Mouse (Mus musculus) C2C12 (cell line): ENCODE data around the gene Gm42715. TPM values are rescaled to one million over a fixed set of nuclear protein-coding genes. Genes with fewer than 3 reads are reported as not detected.
A peak's percentile ranks its signal among the peaks of the same experiment; 100 is the strongest.

Experiments used
- H3K27me3 ChIP-seq: one replicate; pipeline ENCODE4 v1.6.1; 2011; ENCODE audit not compliant: control insufficient read depth, insufficient read depth, insufficient read length
- H3K36me3 ChIP-seq: one replicate; pipeline ENCODE4 v1.6.1; 2011; ENCODE audit not compliant: control insufficient read depth, insufficient read depth
- H3K4me3 ChIP-seq: one replicate; pipeline ENCODE4 v1.5.1; 2011; ENCODE audit warnings: mild to moderate bottlenecking, control low read depth; ENCODE audit not compliant: poor library complexity, insufficient read depth, severe bottlenecking
- H3K79me2 ChIP-seq: one replicate; pipeline ENCODE4 v1.6.1; 2011; ENCODE audit not compliant: control insufficient read depth, insufficient read depth
- H3K79me3 ChIP-seq: one replicate; pipeline ENCODE4 v1.6.1; 2011; ENCODE audit warnings: low read depth, control low read depth
- H3ac ChIP-seq: one replicate; pipeline ENCODE3; 2011; ENCODE audit warnings: low read depth; ENCODE audit not compliant: control insufficient read depth, insufficient read length
- CEBPB ChIP-seq: IDR thresholded peaks from one replicate; pipeline ENCODE4 v1.6.1; 2011; ENCODE audit warnings: low read depth, mild to moderate bottlenecking, control low read depth, moderate library complexity
- CTCF ChIP-seq: IDR thresholded peaks from one replicate; pipeline ENCODE4 v1.5.1; 2011; ENCODE audit not compliant: control insufficient read depth, insufficient read depth, insufficient read length
- FOSL1 ChIP-seq: IDR thresholded peaks from one replicate; pipeline ENCODE4 v1.8.0; 2011; ENCODE audit warnings: mild to moderate bottlenecking, low read length; ENCODE audit not compliant: poor library complexity, insufficient read depth, severe bottlenecking
- MAX ChIP-seq: IDR thresholded peaks from one replicate; pipeline ENCODE4 v1.6.1; 2011; ENCODE audit warnings: mild to moderate bottlenecking, control low read depth
- MYOD1 ChIP-seq: IDR thresholded peaks from one replicate; pipeline ENCODE4 v1.6.1; 2011; ENCODE audit warnings: low read depth; ENCODE audit not compliant: control insufficient read depth, insufficient read length
- MYOG ChIP-seq: IDR thresholded peaks from one replicate; pipeline ENCODE4 v1.6.1; 2011; ENCODE audit not compliant: control insufficient read depth, insufficient read length; ENCODE audit errors: extremely low read depth
- USF1 ChIP-seq: IDR thresholded peaks from one replicate; pipeline ENCODE4 v1.6.1; 2011; ENCODE audit warnings: low read depth, mild to moderate bottlenecking, control low read depth, moderate library complexity
- polyA plus RNA-seq: library from polyadenylated mRNA; unstranded; fragments of >200 nt; fragmentation: generic; extraction: Trizol; gene quantifications from one replicate; pipeline ENCODE4 v1.2.1, GENCODE M21; 2012; ENCODE audit warnings: missing spikeins

The Gm42715 gene
- polyA plus RNA-seq, 1 experiment, result 14.9 TPM

DNA sequence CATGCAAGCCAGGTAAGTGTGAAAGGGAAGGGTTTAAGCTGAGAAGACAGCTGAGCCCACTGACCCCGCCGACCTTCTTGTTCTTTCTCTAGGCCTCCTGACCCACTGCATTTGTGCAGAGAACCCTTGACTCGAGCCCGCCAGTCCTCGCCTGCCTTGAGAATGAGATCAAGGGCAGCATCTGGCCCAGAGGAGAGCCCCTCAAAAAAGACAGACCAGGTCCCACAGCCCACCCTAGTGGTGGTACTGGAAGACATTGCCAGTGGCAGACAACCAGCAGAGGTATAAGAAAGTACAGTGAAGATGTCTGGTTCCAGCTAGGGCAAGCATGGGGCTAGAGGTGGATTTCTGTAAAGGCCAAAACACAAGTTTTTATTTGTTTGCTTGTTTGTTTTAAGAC lies 45.7 kb upstream of the Gm42715 start:
- H3K4me3 ChIP-seq, result no peak overlapping the region
- H3K79me3 ChIP-seq, result peaks cover 14% of the 10 kb centered on the region
- H3K79me2 ChIP-seq, result peaks cover 45% of the 10 kb centered on the region
- peaks cover 38% of the 10 kb centered on the region for H3K36me3 ChIP-seq
- TF ChIP-seq MYOD1 (no peak), USF1 (no peak), FOSL1 (no peak), CTCF (no peak), MAX (no peak), CEBPB (no peak), MYOG (no peak)
- no peak overlapping the region for H3ac ChIP-seq
- no peaks in the 10 kb centered on the region for H3K27me3 ChIP-seq

DNA sequence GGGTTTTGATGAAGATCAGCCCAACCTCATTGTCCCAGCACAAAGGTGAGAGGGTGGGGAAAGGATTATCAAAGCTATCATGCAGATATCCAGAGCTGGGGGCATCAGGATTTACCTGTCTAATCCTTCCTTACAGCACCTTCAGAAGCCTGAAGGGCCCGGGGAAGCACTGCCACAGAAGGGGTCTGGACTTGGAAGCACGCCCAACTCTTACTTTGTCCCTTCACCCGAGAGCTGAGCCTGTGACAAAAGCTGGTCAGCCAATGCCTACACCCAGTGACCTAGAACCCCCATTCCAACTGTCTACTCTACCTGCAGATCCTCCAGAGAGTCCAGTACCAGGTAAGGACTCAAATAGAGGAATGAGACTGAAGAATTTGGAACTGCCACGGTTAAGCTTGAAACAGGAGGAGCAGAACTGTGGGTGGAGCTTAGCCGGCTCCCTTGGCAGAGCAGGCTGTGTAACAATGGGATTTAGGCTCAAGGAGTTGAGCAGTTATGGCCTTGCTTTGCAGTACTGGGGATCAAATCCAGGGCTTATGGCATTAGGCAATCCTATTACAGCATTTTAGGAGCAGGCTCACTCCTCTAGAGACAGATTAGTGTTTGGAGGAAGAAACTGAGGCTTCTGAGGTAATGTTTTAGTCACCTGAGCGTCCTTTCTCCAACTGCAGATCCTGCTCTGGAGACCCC lies 44.9 kb upstream of the Gm42715 start:
- TF ChIP-seq MYOG (no peak), MAX (no peak), CEBPB (no peak), CTCF (no peak), FOSL1 (no peak), MYOD1 (no peak), USF1 (no peak)
- peaks cover 46% of the 10 kb centered on the region for H3K79me2 ChIP-seq
- H3K4me3 ChIP-seq, result no peak overlapping the region
- H3K36me3 ChIP-seq, result peaks cover 38% of the 10 kb centered on the region
- H3K27me3 ChIP-seq, result no peaks in the 10 kb centered on the region
- peaks cover 14% of the 10 kb centered on the region for H3K79me3 ChIP-seq
- no peak overlapping the region for H3ac ChIP-seq

DNA sequence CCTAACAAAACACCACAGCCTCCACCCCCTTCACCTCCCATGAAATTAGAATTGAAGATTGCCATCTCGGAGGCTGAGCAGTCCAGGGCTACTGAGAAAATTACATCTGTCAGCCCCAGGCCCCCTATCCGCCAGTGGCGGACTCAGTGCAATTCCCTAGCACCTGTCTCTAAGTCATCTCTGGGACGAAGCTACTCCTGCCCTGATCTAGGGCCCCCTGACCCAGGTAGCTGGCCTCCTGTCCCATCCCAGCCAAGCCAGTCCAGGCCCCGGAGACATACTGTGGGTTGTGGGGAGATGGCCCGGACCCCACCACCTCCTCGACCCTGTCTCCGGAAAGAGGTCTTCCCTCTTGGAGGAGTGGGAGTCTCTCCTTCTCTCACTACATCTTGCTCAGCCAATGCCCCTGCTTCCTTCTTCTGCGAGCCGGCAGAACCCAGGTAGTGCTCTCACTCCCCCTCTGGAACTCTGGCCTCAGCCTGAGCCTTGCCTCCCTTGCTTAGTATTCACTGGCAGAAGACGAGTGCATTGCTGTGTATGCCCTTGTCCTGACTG lies 44.1 kb upstream of the Gm42715 start:
- peaks cover 48% of the 10 kb centered on the region for H3K79me2 ChIP-seq
- no peak overlapping the region for H3ac ChIP-seq
- H3K27me3 ChIP-seq, result no peaks in the 10 kb centered on the region
- no peak for TF ChIP-seq MYOD1
- no peak for TF ChIP-seq CEBPB
- no peak for TF ChIP-seq MAX
- no peak for TF ChIP-seq FOSL1
- TF ChIP-seq MYOG, result no peak
- TF ChIP-seq USF1, result no peak
- TF ChIP-seq CTCF, result no peak
- H3K4me3 ChIP-seq, result no peak overlapping the region
- H3K79me3 ChIP-seq, result peaks cover 20% of the 10 kb centered on the region
- peaks cover 38% of the 10 kb centered on the region for H3K36me3 ChIP-seq

DNA sequence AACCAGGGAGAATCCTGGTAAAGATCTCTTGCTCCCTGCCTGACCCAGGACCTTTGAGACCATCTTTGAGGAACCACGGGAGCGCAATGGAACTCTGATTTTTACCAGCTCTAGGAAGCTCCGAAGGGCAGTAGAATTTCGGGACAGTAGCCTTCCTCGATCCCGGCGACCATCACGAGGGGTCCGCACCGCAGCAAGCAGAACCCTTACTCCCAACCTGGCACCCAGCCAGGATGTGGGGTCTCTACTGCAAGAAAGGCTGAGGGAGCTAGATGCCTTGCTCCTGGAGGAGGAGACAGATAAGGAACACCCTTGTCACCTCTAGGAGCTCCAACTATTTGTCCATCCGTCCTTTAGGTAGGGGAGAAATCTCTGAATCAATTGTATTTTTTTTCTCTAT lies 43.0 kb upstream of the Gm42715 start:
- H3K79me2 ChIP-seq, result peaks cover 58% of the 10 kb centered on the region
- H3K27me3 ChIP-seq, result no peaks in the 10 kb centered on the region
- no peak overlapping the region for H3ac ChIP-seq
- no peak overlapping the region for H3K4me3 ChIP-seq
- H3K79me3 ChIP-seq, result peaks cover 31% of the 10 kb centered on the region
- TF ChIP-seq MYOD1 (no peak), FOSL1 (no peak), CEBPB (no peak), USF1 (no peak), MYOG (no peak), CTCF (no peak), MAX (no peak)
- H3K36me3 ChIP-seq, result peaks cover 45% of the 10 kb centered on the region

DNA sequence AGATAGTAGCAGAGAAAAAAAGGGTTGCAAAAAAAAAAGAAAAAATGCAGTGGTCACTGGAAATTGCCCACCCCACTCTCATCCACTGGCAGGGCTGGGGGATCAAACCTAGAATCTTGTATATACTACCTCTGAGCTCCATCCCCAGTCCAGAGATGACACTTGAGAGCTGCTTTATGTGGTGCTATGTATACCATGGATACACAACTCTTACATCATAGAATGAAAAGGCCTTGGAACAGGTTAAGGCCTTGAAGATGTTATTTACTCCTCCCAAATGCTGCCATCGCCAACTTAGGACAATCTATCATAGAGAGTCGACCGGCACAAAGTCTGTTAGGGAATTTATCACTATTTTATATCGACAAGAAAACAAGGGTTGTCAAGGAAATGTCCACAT lies 42.5 kb upstream of the Gm42715 start:
- H3K27me3 ChIP-seq, result no peaks in the 10 kb centered on the region
- H3K4me3 ChIP-seq, result peak overlapping the region; percentile 11
- H3K79me3 ChIP-seq, result peaks cover 34% of the 10 kb centered on the region
- TF ChIP-seq FOSL1, result no peak
- TF ChIP-seq CTCF, result no peak
- TF ChIP-seq CEBPB, result no peak
- TF ChIP-seq MYOG, result no peak
- TF ChIP-seq MYOD1, result no peak
- TF ChIP-seq MAX, result no peak
- no peak for TF ChIP-seq USF1
- peaks cover 61% of the 10 kb centered on the region for H3K79me2 ChIP-seq
- H3K36me3 ChIP-seq, result peaks cover 47% of the 10 kb centered on the region
- H3ac ChIP-seq, result no peak overlapping the region
